Mouse (Mus musculus): ENCODE data around the gene Slc30a7.
A peak's percentile ranks its signal among the peaks of the same experiment; 100 is the strongest.

The Slc30a7 gene

DNA sequence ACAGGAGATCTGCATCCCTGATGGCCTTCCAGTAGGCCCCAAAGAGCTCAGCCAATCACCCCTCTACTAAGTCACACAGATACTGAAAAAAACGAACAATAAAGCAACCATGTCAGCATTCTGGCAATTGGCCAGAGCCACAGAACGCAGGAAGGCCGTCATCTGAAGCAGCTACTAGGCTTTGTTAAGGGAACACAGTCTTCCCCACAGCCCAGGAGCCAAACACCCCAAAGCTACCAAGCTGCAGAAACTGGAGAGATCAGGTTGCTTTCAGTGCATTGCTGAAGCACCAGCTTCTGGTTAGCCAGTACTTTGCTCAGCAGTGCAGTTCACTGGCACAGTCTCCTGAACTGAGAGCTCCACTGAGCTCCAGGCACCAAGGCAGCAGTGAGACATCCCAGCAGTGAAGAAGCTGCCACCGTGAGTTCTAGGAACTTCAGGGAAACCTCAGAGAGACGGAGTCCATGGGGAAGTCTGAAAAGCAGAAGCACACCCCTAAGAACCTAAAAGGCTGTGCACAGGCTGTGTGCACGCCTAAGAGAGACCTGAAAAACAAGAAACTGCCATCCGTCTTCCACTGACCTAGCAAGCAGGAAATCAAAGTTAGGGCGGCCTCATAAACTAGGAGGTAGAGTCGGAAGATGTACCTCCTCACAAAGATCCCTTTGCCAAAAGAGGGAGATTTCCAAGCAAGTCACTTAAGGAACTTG is 21.9 kb downstream of the Slc30a7 start:
- DNase-seq (ENCODE audit: low spot score) = no peak

DNA sequence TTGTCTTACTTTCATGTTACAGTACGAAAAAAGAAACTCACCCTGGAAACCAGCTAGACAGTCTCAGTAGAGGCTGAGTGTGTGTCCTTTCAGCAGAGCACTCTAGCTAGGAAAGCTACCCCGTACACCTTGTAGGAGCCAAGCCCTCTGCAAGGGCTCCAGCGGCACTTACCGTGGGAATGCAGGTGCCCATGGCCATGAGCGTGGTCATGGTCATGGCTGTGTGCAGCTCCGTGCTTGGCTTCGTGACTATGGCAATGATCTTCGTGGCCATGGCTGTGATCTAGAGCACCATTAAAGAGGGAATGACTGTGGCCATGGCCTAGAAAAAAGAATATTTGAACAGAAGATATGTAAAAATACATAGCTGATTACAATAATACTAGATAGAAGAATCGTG is 22.6 kb downstream of the Slc30a7 start:
- DNase-seq (ENCODE audit: low spot score) = no peak

DNA sequence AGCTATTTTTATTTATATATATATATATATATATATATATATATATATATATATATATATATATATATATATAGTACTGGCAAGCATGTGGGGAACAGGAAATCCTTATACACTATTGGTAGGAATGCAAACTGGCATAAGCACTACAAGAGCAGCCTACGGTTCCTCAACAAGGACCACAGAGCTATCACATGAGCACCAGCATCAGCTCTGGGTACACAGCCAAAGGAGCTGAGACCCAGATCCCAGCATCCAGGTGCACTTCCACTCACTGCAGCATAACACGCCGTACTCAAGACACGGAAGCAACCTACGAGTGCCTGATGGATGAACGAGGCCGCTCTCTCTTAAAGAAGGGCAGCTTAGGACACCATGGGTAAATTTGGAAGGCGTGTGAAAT is 24.0 kb downstream of the Slc30a7 start:
- DNase-seq (ENCODE audit: low spot score) = no peak

DNA sequence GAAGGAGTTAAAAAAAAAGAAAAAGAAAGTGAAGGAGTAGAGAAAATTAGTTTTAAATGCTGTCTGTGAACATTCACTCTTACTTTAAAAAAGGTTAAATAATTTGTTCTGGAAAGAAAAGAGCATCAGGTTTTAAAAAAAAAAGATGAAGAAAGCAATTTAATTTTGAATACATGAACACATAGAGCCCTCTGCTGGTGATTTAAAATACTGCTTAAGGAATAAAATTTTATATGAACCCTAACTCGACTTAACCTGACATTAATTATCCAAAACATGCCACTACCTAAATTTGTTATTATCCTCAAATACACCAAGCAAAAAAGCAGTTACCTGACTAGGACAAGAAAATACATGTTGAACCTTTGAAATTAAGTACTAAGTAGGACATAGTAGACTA is 28.2 kb downstream of the Slc30a7 start:
- DNase-seq (ENCODE audit: low spot score) = peak; percentile 50

DNA sequence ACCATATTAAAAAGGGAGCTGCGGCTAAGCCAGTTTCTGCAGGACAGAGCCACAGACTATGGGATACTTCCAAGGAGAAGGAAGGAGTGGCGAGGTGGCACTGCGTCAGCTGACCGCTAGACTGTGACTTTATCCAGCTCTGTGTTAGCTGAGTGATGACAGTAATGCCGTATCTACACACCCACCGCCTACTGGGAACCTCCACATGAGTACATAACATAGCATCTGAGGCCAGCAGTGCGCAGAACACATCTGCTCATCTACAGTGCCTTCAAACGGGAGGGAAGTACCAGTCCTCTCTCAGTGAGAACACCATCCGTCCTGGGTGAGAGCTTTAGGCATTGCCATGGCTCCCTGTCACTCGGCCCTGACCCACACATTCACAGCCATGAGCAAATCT is 32.2 kb downstream of the Slc30a7 start:
- no peak for DNase-seq (ENCODE audit: low spot score)

DNA sequence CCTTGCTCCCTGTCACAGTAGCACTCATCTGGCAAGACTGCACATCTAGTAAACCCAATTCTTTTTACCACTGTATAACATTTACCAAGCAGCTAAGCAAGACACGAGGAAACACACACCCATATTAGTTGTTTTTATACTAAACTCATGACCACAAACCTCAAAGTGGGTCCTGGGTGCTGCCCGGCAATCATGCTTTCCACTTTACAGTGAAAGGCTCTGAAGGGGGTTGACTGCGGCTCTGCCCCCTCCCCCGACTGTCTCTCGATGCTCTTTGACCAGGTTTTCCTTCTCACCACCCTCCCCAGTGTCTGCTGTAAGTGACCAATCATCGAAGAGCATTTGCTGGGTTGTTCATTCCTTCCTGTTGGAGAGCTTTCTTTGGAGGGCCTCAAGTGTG is 33.0 kb downstream of the Slc30a7 start:
- no peak for DNase-seq (ENCODE audit: low spot score)

DNA sequence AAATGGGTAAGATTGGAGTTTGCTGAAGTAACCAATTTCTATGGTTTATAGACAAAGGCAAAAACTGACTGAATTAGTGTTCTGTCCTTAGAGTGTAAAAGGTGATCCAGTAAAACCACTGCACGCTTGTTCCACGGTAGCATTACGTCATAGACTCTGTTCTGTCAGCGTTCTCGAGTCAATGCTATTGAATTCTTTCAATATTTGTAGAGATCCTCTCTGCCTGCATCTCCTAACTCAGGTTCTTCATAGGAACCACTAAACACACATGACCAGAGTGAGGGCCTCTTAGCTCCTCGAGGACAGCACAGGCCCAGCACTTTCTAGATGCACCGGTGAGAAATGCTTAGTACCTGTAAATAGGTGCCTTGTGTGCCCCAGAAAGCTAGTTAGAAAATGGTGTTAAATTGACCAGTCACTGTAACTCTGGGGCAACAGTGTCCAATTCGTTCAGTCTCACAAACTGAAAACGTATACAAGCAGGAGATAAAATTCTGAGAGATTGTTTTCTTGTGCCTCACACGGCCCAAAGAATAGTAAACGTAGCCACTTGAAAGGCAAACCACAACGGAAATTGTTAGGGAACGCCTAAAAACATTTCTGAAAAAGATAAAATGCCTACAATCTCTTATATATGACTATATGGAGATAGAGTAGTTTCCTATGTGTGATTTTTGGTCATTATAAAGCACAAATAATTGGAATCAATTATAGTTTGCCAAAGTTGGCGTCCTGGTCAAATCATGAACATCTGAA is 35.1 kb downstream of the Slc30a7 start:
- no peak for DNase-seq (ENCODE audit: low spot score)

DNA sequence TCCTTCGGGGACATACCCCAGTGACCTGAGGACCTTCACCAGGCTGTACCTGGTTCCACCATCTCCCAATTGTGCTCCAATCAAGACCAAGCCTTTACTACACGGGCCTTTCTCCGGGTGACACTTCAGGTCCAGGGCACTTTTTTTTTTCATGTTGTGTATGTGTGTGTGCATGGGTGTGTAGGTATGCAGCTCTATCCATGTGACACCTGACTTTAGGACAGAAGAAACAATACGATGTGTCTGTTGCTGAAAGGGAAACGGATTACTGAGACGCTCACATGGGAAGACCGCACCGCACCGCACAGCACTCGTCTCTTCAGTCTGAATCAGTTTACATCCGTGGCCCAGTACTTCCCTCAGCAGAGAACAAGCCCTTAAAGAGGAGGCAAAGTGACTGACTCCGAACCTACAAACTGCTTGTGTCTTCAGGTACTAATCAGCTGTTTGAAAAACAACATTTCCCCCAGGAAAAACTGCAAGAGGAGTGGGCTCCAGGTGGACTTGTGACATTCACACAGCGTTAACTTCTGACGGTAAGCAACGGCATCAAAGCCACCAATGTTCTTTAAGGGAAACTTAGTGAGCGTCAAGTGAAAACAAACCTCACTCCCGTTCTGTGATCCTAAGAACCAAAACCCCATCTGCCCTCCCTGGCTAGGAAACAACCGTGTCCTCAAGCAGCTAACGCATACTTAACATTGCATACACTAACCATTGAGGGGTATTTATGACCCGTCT is 36.0 kb downstream of the Slc30a7 start:
- no peak for DNase-seq (ENCODE audit: low spot score)

DNA sequence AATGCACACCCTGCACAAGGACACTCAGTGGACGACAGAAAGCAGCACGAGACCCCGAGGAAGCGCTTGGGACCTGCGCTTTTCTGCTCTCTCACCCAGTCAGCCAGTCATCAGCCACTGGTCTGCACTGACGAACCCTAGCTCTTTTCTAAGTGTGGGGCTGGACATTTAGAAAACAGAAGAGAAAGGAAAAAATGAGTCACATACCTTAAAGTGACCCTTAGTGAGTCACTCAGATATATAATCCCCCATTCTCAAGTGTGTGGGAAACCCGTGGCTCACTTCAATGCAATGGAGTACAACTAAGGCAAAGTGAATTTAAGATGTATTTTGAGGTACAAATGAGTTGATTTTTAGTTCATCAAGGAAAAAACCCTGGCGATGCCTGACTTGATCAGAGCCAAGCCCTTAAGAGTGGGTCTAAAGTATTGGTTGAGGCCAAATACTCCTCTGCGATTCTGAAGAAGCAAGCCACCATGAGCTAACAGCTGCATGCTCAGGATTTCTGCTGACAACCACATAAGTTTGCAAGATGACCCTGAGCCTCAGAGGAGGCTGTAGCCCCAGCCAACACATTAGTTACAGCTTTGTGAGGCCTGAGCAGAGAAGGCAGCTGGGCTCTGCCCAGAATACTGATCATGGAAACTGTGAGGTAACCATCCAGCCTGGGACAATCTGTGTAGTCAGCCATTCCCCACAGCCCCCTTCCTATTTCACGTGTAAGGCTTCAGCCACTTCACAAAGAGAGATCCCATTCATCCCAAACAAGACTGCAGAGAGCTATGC is 38.3 kb downstream of the Slc30a7 start:
- DNase-seq (ENCODE audit: low spot score) = no peak

DNA sequence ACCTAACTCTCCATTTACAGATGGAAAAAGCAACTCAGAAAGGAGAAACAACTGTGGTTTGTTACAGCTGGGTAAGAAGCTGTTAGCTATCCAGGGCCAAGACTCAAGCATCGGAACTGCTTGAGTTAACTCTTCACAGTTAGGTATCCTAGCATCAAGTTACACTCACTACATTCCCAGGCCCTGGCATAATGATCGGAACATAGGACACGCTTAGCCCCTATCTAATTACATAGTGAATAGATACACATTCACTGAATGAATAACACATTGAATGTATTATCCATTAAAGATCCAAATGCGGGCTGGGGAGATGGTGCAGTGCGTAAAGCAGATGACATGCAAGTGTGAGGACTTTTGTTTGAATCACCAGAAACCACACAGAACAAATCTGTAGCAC is 43.1 kb downstream of the Slc30a7 start:
- DNase-seq (ENCODE audit: low spot score) = no peak

DNA sequence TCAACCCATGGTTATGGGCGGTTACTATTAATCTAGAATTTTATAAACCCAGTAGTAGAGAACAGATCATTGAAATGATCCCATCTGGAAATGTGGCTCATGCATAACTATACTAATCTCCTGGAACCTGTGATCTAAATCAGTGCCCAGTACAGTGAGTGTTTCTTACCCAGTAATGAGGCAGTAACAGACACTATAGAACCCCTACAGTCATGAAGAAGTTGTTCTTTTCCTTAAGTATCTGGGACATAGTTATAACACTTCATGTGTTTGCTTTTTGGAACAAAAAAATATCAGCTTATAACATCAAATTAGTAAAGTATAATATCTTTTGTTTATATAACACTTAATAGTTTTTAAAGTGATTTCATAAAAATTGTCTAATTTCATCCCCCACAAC is 43.6 kb downstream of the Slc30a7 start:
- no peak for DNase-seq (ENCODE audit: low spot score)

DNA sequence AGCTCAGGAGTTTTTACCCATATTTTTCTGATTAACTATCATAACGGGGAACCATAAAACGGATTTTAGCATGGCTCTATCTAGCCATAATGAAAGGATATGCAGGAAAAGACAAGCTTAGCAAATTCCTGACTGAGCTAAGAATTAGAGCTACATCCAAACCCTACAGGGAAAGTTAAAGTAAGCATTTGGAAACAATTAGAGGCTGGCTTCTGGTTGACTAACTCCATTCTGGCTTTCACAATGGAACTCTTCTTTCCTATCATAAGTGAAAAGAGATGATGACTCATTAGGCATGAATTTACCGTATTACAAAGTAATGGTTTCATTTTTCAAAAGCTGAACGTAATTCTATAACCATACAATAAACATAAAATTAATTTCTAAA is 45.2 kb downstream of the Slc30a7 start:
- DNase-seq (ENCODE audit: low spot score) = no peak

DNA sequence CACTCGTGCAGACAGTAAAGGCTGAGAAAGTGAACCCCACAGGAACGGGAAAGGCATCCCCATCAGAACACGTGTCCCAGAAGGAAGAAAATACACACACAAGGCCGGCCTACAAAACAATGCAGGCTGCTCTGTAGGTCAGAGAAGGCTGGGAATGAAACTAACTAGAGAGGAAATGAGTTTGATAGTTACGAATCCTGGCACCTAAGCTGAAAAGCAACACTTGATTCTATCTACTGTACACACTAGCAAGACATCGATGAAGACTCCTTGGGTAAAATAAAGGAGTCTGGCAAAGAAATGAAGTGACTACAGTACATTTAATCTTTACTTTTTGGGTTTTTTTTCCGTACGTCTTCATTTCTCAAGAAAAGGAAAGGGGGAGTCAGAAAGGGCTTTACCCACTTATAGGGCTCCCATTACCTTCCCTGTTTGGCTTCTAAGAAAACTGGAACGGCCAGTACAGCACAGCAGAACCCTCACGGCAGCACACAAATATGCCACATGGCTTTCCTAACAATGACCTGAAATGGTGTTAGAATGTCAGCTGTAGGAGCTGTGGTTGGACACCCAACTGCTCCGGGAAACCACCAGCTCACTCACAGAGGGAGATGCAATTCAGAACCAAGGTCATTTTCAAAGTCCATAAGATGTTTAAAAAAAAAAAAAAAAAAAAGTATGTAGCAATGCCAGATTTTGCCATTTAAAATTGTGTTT is 45.7 kb downstream of the Slc30a7 start:
- DNase-seq (ENCODE audit: low spot score) = no peak

DNA sequence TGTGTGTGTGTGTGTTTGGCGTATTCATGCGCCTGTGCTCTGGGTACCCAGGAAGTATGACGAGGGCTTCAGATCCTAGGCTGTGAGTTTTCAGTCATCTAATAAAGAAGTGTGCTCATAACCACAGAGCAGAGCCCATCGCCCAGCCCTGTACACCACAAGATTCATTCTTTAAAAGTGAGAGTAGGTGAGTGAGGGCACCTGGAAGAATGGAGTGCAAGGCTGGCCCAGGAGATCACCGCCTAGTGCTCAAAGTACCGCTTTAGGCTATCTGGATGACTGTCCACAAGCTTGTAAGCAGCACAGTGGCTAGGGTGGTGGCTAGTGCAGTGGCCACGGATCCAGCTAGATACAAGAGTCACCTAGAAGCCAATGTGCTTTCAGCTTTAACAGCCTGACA is 50.0 kb downstream of the Slc30a7 start:
- DNase-seq (ENCODE audit: low spot score) = no peak

DNA sequence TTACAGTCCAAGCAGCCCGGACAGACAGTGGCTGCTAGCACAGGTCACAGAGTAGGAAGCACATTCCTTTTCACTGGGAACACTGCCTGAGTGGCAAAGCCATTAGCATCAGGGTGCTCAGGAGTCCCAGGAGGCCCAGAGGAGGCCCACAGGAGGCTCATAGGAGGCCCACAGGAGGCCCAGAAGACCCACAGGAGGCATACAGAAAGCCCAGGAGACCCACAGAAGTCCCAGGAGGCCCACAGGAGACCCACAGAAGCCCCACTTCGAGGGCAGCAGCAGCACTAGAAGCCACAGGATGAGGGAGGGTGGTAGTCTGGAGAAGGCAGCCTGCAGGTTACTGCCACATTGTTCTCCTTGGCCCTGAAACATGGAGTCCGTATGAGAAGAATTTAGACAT is 54.1 kb downstream of the Slc30a7 start:
- no peak for DNase-seq (ENCODE audit: low spot score)

DNA sequence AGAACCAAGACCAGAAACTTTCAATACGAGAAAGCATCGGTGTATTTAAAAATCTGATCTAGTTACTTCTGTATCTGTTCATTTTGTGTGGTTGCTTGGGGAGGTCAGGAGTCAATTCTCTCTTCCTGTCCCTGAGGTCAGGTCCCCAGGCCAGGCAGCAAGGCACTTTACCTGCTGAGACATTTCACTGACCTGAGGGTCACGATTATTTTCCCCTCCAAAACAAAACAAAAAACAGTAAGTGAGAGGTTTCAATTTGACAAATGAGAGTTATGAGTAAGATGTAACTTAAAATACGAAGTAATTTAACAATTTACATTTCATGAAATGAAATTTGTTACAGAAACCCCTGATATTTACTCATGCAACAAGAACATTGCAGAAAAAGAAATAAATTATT is 54.9 kb downstream of the Slc30a7 start:
- DNase-seq (ENCODE audit: low spot score) = no peak

DNA sequence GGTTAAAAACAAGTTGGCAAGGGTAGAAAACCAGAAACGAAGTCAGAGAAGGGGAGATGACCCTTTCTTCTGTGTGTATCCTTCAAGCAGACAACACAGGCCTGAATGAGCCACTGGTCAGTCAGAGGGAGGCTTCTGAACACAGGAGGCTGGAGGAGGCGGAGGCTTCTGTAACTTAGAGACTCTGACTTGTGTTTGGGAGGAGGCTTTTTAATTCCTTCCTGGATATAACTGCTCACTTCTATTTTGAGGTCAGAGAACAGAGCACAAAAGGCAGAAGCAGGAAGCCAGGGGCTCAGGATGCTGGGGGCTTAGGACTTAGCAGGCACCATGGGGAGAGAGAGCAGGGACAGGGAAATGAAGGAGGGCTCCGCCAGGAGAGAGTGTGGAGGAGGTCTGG is 56.0 kb downstream of the Slc30a7 start:
- DNase-seq (ENCODE audit: low spot score) = no peak

DNA sequence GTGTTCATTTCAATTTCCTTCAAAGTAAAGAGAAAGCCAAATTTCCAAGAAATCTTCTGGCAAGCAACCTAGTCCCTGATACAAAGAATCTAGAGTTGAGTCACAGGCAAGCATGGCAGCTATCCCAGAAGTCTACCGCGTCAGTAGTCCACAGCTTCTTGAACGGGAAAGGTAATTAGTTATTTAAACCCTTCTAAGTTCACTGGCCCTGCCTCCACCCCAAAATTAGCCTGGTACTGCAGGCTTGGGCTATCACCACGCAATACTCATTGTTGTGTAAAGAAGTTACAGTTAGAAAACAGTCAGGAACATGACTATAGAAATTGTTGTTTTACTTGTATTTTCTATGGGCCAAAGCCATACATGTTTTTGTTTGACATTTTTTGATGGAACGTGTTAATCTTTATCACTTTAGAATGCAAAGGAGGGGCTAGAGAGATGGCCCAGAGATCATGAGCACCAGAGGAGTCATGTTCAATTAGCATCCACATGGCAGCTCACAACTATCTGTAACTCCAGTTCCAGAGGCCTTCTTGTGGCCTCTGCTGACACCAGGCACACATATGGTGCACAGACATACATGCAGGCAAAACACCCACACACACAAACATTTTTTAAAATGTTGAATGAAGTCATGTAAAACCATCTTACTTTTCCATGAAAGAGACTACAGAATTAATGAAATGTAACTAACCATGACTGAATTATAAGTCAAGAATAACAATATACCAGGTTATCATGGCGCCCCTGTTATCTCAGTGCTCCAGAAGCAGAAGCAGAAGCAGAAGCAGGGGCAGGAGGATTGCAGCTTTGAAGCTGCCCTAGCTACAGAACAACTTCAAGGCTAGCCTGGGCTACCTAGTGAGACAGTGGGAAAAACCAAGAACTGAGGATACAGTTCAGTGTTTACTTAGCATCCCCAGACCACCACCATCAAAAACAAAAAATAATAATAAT is 57.0 kb downstream of the Slc30a7 start:
- no peak for DNase-seq (ENCODE audit: low spot score)

DNA sequence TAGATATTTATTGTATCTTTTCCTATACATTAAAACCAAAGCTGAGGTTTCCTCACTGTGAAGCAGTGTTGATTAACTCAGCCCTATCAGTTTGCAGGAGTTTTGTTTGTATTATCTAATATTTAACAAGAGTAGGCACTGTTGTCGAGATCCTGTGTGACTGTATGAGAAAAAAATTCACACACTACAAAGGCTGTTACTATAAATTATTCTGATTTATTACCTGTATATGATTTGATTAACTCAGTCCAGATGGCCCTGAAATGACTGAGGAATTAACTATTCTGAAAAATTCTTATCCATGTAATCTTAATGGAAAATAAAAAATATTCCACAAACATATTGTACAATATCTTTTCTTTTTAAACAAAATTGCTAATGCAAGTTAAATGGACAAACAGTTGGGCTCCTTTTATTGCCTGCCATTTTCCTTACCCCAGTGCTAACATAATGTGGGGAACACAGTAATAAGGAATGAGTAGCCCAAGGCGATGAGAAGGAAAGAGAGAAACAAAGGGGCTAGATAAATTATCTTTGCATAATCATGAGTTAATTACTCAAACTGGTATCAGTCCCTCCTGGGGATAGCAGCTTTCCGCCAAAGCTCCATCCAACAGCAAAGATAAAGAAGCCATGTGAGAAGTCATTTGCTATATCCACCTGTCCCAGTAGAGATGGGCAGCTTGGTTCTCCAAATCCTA is 57.8 kb downstream of the Slc30a7 start:
- no peak for DNase-seq (ENCODE audit: low spot score)

DNA sequence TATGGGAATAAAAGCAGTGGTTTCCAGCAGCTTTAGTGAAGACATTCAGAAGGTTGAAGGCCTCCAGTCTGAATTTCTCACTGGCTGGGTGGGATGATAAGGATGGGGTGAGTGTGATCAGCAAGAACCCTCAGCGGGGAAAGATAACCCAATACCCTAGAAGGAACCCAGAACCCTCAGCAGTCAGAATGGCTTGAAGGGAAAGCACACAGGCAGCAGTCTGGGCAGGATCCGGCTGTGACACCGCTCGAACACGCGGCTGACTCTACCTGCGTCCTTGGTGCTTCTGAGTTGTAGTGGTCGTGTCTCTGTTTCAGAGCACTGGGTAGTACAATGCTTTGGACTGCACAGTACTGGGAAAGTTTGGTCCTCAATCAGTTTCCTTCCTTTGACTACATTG is 60.9 kb downstream of the Slc30a7 start:
- DNase-seq (ENCODE audit: low spot score) = no peak
